Mouse (Mus musculus) layer of hippocampus, adult 2 months (tissue): ENCODE measurements around the gene Platr17. TPM values are rescaled to one million over a fixed set of nuclear protein-coding genes. Genes with fewer than 3 reads are reported as not detected.

Source experiments
- DNase-seq, 2 experiments: peaks; one replicate each; pipeline ENCODE4 v3.0.0; 2022; ENCODE audit warnings: low spot score in 2 of 2
- H3K27ac ChIP-seq: fragments of 200-600 bp; 2 replicates; pipeline ENCODE4 v1.8.1; 2022
- H3K4me3 ChIP-seq: fragments of 200-600 bp; 2 replicates; pipeline ENCODE4 v1.8.1; 2022; ENCODE audit warnings: mild to moderate bottlenecking
- CTCF ChIP-seq: fragments of 200-600 bp; conservative IDR thresholded peaks from 2 replicates; pipeline ENCODE4 v1.8.1; 2022; ENCODE audit warnings: antibody characterized with exemption, mild to moderate bottlenecking, moderate library complexity
- total RNA-seq, 2 experiments: library from RNA; stranded (reverse); gene quantifications; 2 replicates each; pipeline ENCODE4 v1.2.3; 2021

Platr17 gene
- total RNA-seq, 2 experiments from 2014 or later = 0.61 to 0.64 TPM

- peak overlapping the region; percentile 92; the same call in 1 of the 2 replicates for H3K27ac ChIP-seq
- peak overlapping the region; percentile 76 for H3K4me3 ChIP-seq
- TF ChIP-seq CTCF = peak; percentile 54
- DNase-seq = no peak
These were observed 5.6 kb downstream of the Platr17 start for GRCm38 (mm10) chr17:33910346-33911051.

GRCm38 (mm10) chr17:33911052-33911812, 6.3 kb downstream of the Platr17 start:
- Histone ChIP-seq H3K4me3 (no peak overlapping the region), H3K27ac (no peak overlapping the region)
- DNase-seq = no peak
- no peak for TF ChIP-seq CTCF

- no peak overlapping the region for H3K4me3 ChIP-seq
- no peak for TF ChIP-seq CTCF
- H3K27ac ChIP-seq = no peak overlapping the region
- DNase-seq = no peak
These were observed 7.0 kb downstream of the Platr17 start for GRCm38 (mm10) chr17:33911813-33912414.

- no peak for DNase-seq
- Histone ChIP-seq H3K27ac (no peak overlapping the region), H3K4me3 (no peak overlapping the region)
- no peak for TF ChIP-seq CTCF
These were observed 8.3 kb downstream of the Platr17 start for GRCm38 (mm10) chr17:33913264-33913663.

GRCm38 (mm10) chr17:33913905-33914304, 9.0 kb downstream of the Platr17 start:
- H3K4me3 ChIP-seq = no peak overlapping the region
- TF ChIP-seq CTCF = no peak
- DNase-seq = no peak
- no peak overlapping the region for H3K27ac ChIP-seq

GRCm38 (mm10) chr17:33914969-33915391, 10.0 kb downstream of the Platr17 start:
- H3K4me3 ChIP-seq = no peak overlapping the region; the same call in 1 of the 2 replicates
- DNase-seq = no peak
- H3K27ac ChIP-seq = peak overlapping the region; percentile 63; the same call in 1 of the 2 replicates
- peak; percentile 44 for TF ChIP-seq CTCF

- Histone ChIP-seq H3K4me3 (peak within 1 kb of the TSS; percentile 59), H3K27ac (peak within 1 kb of the TSS; percentile 63)
- no peak for TF ChIP-seq CTCF
- DNase-seq = peak; percentile 94 to 97
These were observed 10.8 kb downstream of the Platr17 start, which contains the start of the genes Tapbp and Zbtb22 for GRCm38 (mm10) chr17:33915671-33916250. Gene Tapbp (plus strand): TSS chr17:33915899. Gene Zbtb22 (plus strand): TSS chr17:33915904.

- Histone ChIP-seq H3K27ac (peak overlapping the region; percentile 63), H3K4me3 (peak overlapping the region; percentile 59)
- TF ChIP-seq CTCF = no peak
- DNase-seq = no peak
These were observed 11.4 kb downstream of the Platr17 start for GRCm38 (mm10) chr17:33916294-33916693.

- no peak for TF ChIP-seq CTCF
- peak overlapping the region; percentile 59 for H3K4me3 ChIP-seq
- H3K27ac ChIP-seq = no peak overlapping the region
- no peak for DNase-seq
These were observed 12.1 kb downstream of the Platr17 start for GRCm38 (mm10) chr17:33916847-33917655.

GRCm38 (mm10) chr17:33917656-33918292, 12.8 kb downstream of the Platr17 start:
- TF ChIP-seq CTCF = no peak
- no peak for DNase-seq
- no peak overlapping the region for H3K27ac ChIP-seq
- H3K4me3 ChIP-seq = no peak overlapping the region
